Mouse (Mus musculus) cerebellum, adult 2 months (tissue): ENCODE measurements at regions not wholly inside any gene's neighbourhood (a gene's known extent, or its start where the extent isn't known, plus 50 kb on each side); places are given as distances from the start of the nearest gene placed in this dataset.

ENCODE experiments used
- DNase-seq, 2 experiments: peaks; one replicate each; pipeline ENCODE4 v3.0.0; 2021
- H3K27ac ChIP-seq: fragments of 200-500 bp; 2 replicates; pipeline ENCODE4 v1.5.1; 2012; ENCODE audit warnings: low read length, control low read depth, inconsistent platforms; ENCODE audit not compliant: insufficient read depth
- H3K27me3 ChIP-seq: fragments of 200-500 bp; 2 replicates; pipeline ENCODE4 v1.6.1; 2012; ENCODE audit warnings: inconsistent platforms, mild to moderate bottlenecking, low read length, moderate library complexity; ENCODE audit not compliant: control insufficient read depth, insufficient read depth
- H3K4me1 ChIP-seq: fragments of 200-500 bp; 2 replicates; pipeline ENCODE4 v1.6.1; 2011; ENCODE audit warnings: low read length; ENCODE audit not compliant: control insufficient read depth, insufficient read depth
- H3K4me3 ChIP-seq: fragments of 200-500 bp; replicated peaks from 2 replicates; pipeline ENCODE3; 2011; ENCODE audit warnings: mild to moderate bottlenecking, low read depth, low read length, control low read depth; ENCODE audit not compliant: insufficient read depth
- CTCF ChIP-seq: fragments of 200-500 bp; IDR thresholded peaks from 2 replicates; pipeline ENCODE4 v1.5.1; 2011; ENCODE audit warnings: low read depth, mild to moderate bottlenecking, control low read depth, low read length, moderate library complexity, borderline replicate concordance; ENCODE audit not compliant: insufficient read depth
- POLR2A ChIP-seq: fragments of 200-500 bp; IDR thresholded peaks from 2 replicates; pipeline ENCODE4 v1.6.1; 2011; ENCODE audit warnings: low read length, control low read depth, borderline replicate concordance; ENCODE audit not compliant: insufficient read depth
- WGBS: fragments of 180-500 bp; shearing (Covaris S2); methylation state at CpG from one replicate; pipeline ENCODE4 v1.1.7; 2018; 5-methylcytosine and 5-hydroxymethylcytosine counted together

GRCm38 (mm10) chr12:9230576-9230975, 200.8 kb downstream of the Ttc32 start:
- H3K27me3 ChIP-seq, result no peaks in the 10 kb centered on the region
- TF ChIP-seq CTCF (no peak), POLR2A (no peak)
- DNase-seq, result no peak
- H3K27ac ChIP-seq, result no peak overlapping the region
- WGBS, result 80% methylated on average over 5 of the region's 5 CpGs
- H3K4me3 ChIP-seq, result no peak overlapping the region
- H3K4me1 ChIP-seq, result no peaks in the 10 kb centered on the region

DNA sequence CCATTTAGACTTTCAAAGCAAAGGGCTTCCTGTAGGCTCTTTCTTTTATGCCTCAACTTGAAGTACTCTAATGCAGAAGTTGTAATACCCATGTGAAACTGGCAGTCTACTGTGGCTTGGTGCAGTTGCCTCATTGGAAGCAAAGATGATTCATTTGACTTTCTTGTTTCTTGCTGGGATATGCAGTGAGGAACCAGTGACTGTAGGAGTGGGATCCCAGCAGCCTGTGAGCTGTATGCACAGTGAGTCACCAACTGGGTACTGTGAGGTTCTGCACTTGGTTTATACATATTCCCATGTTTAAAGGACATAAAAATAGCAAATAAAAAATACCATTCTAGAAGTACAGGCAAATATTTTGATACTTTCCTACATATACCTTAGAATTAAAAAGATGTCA, 202.6 kb downstream of the Ttc32 start:
- no peak overlapping the region for H3K4me3 ChIP-seq
- H3K27me3 ChIP-seq, result no peaks in the 10 kb centered on the region
- no peaks in the 10 kb centered on the region for H3K4me1 ChIP-seq
- DNase-seq, result no peak
- TF ChIP-seq CTCF, result no peak
- TF ChIP-seq POLR2A, result no peak
- H3K27ac ChIP-seq, result no peak overlapping the region

- TF ChIP-seq POLR2A (no peak), CTCF (no peak)
- no peak for DNase-seq
- WGBS, result 69% methylated on average over 4 of the region's 4 CpGs
- H3K4me3 ChIP-seq, result no peak overlapping the region
- H3K4me1 ChIP-seq, result no peaks in the 10 kb centered on the region
- H3K27ac ChIP-seq, result no peak overlapping the region
- H3K27me3 ChIP-seq, result no peaks in the 10 kb centered on the region
Observed at GRCm38 (mm10) chr12:9235866-9236265, 206.1 kb downstream of the Ttc32 start.

DNA sequence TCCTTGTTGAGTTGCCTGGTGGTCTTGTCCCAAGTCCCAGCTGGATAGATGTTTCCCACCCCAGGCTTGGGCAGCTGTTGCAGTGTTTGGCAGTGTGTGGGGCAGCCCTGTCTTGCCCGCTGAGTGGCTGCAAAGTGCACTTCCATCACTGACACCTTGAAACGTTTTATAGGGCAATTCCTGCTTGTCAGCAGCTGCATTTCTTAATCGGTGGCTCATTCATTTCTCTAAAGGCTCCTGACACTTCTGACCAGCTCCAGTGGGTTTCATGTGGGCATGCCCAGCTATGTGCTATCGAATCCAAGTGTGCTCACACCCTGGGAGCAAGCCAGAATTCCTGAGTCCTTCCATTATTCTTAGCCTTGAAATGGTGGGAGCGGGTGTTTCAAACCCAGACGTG, 207.7 kb downstream of the Ttc32 start:
- DNase-seq, result no peak
- H3K4me3 ChIP-seq, result no peak overlapping the region
- no peaks in the 10 kb centered on the region for H3K27me3 ChIP-seq
- H3K4me1 ChIP-seq, result no peaks in the 10 kb centered on the region
- no peak overlapping the region for H3K27ac ChIP-seq
- WGBS, result 55% methylated on average over 6 of the region's 6 CpGs
- TF ChIP-seq POLR2A (no peak), CTCF (no peak)

DNA sequence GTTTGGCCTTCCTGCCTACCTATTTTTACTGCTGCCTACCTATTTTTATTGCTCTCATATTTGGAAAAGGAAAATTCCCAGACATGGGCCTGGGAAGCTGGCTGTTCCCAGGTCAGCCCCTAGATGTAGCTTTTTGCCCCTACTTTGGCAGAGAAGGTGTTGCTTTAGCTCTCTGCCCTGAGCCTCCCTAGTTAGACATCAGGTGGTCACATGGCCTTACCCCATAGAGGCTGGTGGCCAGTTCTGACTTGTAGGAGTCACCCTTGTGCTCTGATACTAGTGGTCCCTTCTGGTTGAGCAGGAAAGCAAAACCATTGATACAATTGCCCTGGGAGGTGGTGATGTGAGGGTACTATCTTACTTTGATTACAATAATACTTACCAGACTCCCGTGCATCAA, 208.2 kb downstream of the Ttc32 start:
- 84% methylated on average over 1 of the region's 1 CpGs for WGBS
- H3K4me1 ChIP-seq, result no peaks in the 10 kb centered on the region
- H3K4me3 ChIP-seq, result no peak overlapping the region
- H3K27me3 ChIP-seq, result no peaks in the 10 kb centered on the region
- no peak for TF ChIP-seq POLR2A
- TF ChIP-seq CTCF, result no peak
- no peak overlapping the region for H3K27ac ChIP-seq
- no peak for DNase-seq

DNA sequence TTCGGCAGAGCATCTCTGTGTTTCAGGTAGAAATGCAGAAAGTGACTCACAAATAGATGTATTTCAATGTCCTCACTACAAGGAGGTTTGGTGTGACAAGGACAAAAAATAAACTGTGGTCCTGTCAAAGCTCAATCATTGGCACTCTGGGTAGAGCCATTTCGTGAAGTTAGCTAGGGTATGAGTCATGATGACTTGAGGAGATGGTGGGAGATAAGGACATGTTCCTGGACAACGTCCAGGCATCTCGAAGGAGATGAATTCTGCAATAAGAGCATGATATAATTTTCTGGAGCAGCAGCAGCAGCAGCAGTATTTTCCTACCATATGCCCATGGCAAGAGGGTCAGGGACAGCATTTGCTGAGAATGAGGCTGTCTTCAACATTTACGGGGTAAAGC, 217.7 kb downstream of the Ttc32 start:
- Histone ChIP-seq H3K4me1 (no peaks in the 10 kb centered on the region), H3K27ac (no peak overlapping the region), H3K27me3 (no peaks in the 10 kb centered on the region), H3K4me3 (no peak overlapping the region)
- DNase-seq, result no peak
- TF ChIP-seq POLR2A (no peak), CTCF (no peak)
- 78% methylated on average over 5 of the region's 5 CpGs for WGBS

- Histone ChIP-seq H3K27ac (no peak overlapping the region), H3K4me3 (no peak overlapping the region), H3K4me1 (peaks cover 10% of the 10 kb centered on the region), H3K27me3 (no peaks in the 10 kb centered on the region)
- TF ChIP-seq CTCF (peak; percentile 80), POLR2A (no peak)
- 39% methylated on average over 5 of the region's 5 CpGs for WGBS
- DNase-seq, result peak; percentile 45 to 52
Observed at GRCm38 (mm10) chr12:9251772-9252171, 222.0 kb downstream of the Ttc32 start.

- Histone ChIP-seq H3K4me3 (no peak overlapping the region), H3K4me1 (peaks cover 10% of the 10 kb centered on the region), H3K27ac (no peak overlapping the region), H3K27me3 (no peaks in the 10 kb centered on the region)
- TF ChIP-seq POLR2A (no peak), CTCF (no peak)
- DNase-seq, result no peak
- 84% methylated on average over 19 of the region's 19 CpGs for WGBS
Observed at GRCm38 (mm10) chr12:9253306-9254074, 223.7 kb downstream of the Ttc32 start.

DNA sequence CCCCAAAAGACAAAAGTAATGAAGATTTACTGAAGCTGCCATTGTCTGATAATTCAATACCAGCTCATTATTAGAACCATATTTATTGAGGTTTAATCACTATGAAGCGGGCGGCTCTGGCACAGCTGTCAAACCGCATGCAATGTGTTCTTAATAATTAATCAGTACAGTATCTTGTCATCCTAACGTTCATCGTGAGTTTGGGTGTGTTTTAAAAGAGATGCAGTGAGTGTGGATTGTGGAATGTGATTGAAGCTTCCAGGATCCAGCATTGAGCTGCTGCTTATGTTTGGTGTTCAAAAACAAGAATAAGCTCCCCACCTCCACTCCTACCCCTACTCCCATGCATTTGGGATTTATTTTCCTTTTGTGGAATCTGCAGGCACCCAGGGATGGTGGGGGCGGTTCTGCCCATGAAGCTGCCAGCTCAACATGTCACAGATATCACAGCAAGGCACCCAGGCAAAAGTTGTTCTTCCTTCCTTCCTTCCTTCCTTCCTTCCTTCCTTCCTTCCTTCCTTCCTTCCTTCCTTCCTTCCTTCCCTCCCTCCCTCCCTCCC, 224.6 kb downstream of the Ttc32 start:
- Histone ChIP-seq H3K27ac (no peak overlapping the region), H3K4me3 (no peak overlapping the region), H3K4me1 (peaks cover 10% of the 10 kb centered on the region), H3K27me3 (no peaks in the 10 kb centered on the region)
- DNase-seq, result no peak
- TF ChIP-seq CTCF (no peak), POLR2A (no peak)
- WGBS, result 87% methylated on average over 6 of the region's 6 CpGs
